Mouse (Mus musculus) brain, embryonic 14.5 days (tissue): ENCODE measurements around the gene Pcyt1a.

Experiments
- CTCF ChIP-seq: fragments of 200-500 bp; IDR thresholded peaks from 2 replicates; pipeline ENCODE4 v1.5.1; 2012; ENCODE audit warnings: inconsistent platforms, mild to moderate bottlenecking, moderate library complexity, borderline replicate concordance; ENCODE audit not compliant: insufficient read depth, insufficient read length; ENCODE audit errors: extremely low read depth
- POLR2A ChIP-seq: fragments of 200-500 bp; IDR thresholded peaks from 2 replicates; pipeline ENCODE4 v1.6.1; 2012; ENCODE audit warnings: mild to moderate bottlenecking, inconsistent platforms, borderline replicate concordance; ENCODE audit not compliant: poor library complexity, insufficient read depth, insufficient read length, severe bottlenecking; ENCODE audit errors: extremely low read depth

GRCm38 (mm10) chr16:32463426-32463825 is 32.7 kb downstream of the Pcyt1a start:
- TF ChIP-seq POLR2A (no peak), CTCF (no peak)
